Mouse (Mus musculus) gastrocnemius, postnatal 10 days (tissue): ENCODE results near the gene Ulk4. TPM values are rescaled to one million over a fixed set of nuclear protein-coding genes. Genes with fewer than 3 reads are reported as not detected.
A peak's percentile ranks its signal among the peaks of the same experiment; 100 is the strongest.
"Not testable (repeated sequence)": the region's sequence is repeated elsewhere in the genome, so short reads cannot be mapped to it uniquely, and the experiment has no call there.

Experiments used
- DNase-seq: peaks from one replicate; pipeline ENCODE4 v3.0.0; 2021; ENCODE audit warnings: mixed read lengths
- total RNA-seq, 2 experiments: library from RNA; stranded (reverse); gene quantifications; 2 replicates each; pipeline ENCODE4 v1.2.3; 2021

The Ulk4 gene
- total RNA-seq, 2 experiments from 2014 or later, result 0.80 to 0.97 TPM

GRCm38 (mm10) chr9:120934821-120935633 lies 342.0 kb downstream of the Ulk4 start:
- DNase-seq, result no peak

GRCm38 (mm10) chr9:120933886-120934758 lies 342.9 kb downstream of the Ulk4 start:
- peak; percentile 48 for DNase-seq

- DNase-seq, result peak; percentile 77
Measured at GRCm38 (mm10) chr9:120933587-120933885, 343.5 kb downstream of the Ulk4 start.

GRCm38 (mm10) chr9:120932797-120933586 lies 344.0 kb downstream of the Ulk4 start:
- DNase-seq, result peak; percentile 98

GRCm38 (mm10) chr9:120932371-120932770 lies 344.6 kb downstream of the Ulk4 start:
- DNase-seq, result no peak

- no peak for DNase-seq
Measured at GRCm38 (mm10) chr9:120930811-120931210, 346.2 kb downstream of the Ulk4 start.

GRCm38 (mm10) chr9:120930021-120930420 lies 347.0 kb downstream of the Ulk4 start:
- DNase-seq, result no peak

- no peak for DNase-seq
Measured at GRCm38 (mm10) chr9:120929081-120929480, 347.9 kb downstream of the Ulk4 start, which contains the start of gene Ctnnb1. Gene Ctnnb1, plus strand, starts transcription at chr9:120929216.

GRCm38 (mm10) chr9:120926939-120927606 lies 349.9 kb downstream of the Ulk4 start:
- no peak for DNase-seq

GRCm38 (mm10) chr9:120926126-120926525 lies 350.9 kb downstream of the Ulk4 start:
- no peak for DNase-seq

- DNase-seq, result no peak
Measured at GRCm38 (mm10) chr9:120919130-120919529, 357.9 kb downstream of the Ulk4 start.

- no peak for DNase-seq
Measured at GRCm38 (mm10) chr9:120918642-120919041, 358.4 kb downstream of the Ulk4 start.

GRCm38 (mm10) chr9:120918211-120918610 lies 358.8 kb downstream of the Ulk4 start:
- DNase-seq, result no peak

- not testable (repeated sequence) for DNase-seq
Measured at GRCm38 (mm10) chr9:120917619-120918018, 359.4 kb downstream of the Ulk4 start.

- no peak for DNase-seq
Measured at GRCm38 (mm10) chr9:120914877-120915459, 362.0 kb downstream of the Ulk4 start.

GRCm38 (mm10) chr9:120914429-120914828 lies 362.6 kb downstream of the Ulk4 start:
- no peak for DNase-seq

- DNase-seq, result no peak
Measured at GRCm38 (mm10) chr9:120913152-120913551, 363.8 kb downstream of the Ulk4 start.

- DNase-seq, result no peak
Measured at GRCm38 (mm10) chr9:120908461-120908860, 368.5 kb downstream of the Ulk4 start.
